Mouse (Mus musculus): Measurements from ENCODE around the gene Zfp202.

The Zfp202 gene

DNA sequence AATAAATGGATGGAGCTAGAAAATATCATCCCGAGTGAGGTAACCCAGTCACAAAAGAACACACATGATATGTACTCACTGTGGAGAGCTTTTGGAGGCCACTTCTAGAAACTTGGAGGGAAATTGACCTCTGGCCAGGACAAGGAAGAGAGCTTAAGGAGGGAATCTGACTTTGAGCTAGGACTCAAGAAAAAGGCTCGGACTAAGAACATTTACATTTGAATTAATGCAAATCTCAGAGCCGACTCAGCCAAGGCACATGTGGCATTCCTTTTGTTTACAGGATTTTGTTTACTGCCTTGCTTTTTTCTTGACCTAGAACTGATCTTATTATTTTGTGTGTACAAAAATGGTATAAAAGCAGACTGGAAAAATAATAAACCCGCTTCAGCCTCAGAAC is 47.6 kb downstream of the Zfp202 start:
- in situ Hi-C loops (cut with MboI; ENCODE audit: low sequenced_read_pairs), result no loop called here

DNA sequence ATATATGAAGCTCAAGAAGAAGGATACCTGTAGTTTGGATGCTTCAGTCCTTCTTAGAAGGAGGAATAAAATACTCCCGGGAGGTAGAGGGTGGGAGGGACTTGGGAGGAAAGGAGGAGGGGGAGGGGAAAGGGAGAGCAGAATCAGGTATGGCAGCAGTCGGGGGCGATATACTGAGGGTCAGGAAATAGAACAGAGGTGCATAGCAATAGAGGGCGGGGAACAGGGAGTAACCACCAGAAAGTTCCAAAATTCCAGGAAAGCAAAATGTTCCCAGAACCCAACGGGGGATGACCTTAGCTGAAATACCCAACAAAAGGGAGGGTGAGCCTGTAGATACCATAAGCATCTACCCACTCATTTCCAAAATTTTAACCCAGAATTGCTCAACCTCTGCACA is 48.2 kb downstream of the Zfp202 start:
- in situ Hi-C loops (cut with MboI; ENCODE audit: low sequenced_read_pairs), result no loop called here

DNA sequence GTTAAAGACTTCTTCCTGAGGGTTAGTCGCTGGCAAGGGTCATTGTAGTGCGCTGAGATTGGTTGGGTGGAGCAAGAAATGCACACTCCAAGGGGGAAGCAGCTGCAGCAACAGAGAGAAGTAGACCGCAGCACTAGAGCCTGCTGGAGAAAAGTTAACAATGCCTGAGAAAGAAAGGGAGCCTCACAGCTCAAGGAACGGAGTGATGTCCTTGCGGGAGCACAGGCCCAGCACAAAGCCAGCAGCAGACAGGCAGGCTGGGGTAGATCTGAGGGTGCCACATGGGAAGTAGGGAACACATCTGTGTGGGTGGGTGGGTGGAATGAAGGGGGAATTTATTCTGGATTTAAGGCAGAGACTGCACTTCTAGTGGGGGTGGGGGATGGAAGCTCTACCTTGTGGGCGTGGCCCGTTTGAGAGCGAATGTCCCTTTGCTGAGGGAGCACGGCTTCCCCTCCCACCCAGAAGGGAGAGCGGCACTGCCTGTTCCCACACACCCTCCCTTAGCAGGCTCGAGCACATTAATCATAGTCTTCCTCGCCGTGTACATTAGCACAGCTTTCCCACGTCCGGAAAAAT is 49.2 kb downstream of the Zfp202 start:
- in situ Hi-C loops (cut with MboI; ENCODE audit: low sequenced_read_pairs), result no loop called here

DNA sequence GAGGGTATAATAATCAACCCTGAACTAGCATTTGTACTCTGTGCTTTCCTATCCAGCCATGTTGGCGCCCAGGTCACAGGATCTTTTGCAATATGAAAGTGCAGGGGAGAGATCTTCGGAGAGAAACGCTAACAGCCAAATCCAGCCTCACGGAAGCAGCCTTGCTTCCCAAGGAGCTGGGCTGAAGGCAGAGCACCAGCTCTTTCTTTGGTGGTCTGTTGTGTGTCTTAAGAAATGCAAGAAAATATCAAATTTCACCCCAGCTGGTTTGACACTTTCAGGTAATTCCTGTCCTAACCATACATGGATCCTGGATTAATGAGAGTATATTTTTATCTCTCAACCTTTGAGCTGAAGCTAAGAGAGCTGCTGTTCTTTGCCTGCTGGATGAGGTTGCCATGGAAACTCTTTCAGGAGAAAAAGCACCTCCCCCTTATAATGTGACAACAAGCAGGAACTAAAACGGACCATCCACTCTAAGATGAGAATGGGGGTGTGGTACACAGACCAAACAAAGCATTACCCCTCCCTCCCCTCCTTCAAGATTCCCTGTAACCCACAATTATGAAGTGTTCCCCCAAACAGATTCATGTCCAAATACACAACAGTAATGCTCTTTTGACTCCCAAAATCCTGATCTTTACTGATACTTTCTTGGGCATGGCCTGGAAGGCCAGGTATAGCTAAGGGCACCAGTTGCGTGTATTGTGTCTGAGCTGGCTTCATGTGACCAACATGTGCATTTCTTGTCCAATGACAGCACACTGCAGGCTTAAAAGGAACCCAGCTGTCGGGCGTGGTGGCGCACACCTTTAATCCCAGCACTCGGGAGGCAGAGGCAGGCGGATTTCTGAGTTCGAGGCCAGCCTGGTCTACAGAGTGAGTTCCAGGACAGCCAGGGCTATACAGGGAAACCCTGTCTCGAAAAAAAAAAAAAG is 50.1 kb downstream of the Zfp202 start:
- in situ Hi-C loops (cut with MboI; ENCODE audit: low sequenced_read_pairs), result no loop called here

DNA sequence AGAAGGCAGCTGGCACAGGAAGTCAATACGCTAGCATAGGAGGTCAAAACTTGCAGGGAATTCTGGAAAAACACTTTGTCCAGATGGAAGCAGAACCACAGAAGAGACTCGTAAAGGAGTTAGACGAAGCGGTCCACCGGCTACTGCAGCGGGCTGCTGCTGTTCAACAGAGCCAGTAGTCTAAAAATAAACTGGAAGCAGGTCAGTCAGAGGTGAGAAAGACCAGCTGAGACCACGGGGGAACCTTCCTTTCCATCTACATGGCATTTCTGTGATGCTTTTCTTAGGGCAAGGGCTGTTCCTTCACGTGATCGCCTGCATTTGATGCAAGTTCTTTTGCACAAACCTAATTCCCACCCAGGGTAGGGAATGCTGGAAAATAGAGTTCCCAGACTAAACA is 53.4 kb downstream of the Zfp202 start:
- in situ Hi-C loops (cut with MboI; ENCODE audit: low sequenced_read_pairs), result no loop called here

DNA sequence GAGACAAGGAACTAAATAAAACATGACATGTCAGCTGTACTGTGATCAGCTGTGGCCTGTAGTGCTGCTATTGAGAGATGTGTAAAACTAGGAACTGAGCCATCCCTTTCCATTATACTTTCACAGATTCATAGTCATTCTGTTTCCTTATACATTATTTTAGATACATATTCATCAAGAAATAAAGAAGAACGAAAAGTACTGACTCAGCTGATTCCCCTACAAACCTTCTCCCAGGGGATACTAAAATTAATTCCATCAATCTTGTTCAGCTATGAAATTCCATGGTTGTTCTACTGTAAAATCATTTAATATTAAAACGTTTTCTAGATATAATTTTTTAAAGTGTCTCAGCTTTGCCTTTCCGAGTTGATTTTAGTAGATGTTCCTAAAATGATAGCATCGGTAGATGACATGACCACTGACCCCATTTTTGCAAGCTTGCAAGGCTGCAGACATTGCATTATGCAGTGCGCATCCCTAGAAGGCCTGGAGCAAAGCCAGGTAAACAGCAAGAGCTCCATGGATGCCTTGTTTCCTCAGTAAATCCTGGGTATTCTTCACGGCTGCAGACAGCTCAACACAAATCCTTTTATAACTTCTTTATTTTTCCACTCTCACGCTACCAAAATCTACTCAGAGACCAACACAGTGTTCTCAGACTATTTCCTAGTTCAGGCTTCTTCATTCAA is 54.0 kb downstream of the Zfp202 start:
- in situ Hi-C loops (cut with MboI; ENCODE audit: low sequenced_read_pairs), result no loop called here

DNA sequence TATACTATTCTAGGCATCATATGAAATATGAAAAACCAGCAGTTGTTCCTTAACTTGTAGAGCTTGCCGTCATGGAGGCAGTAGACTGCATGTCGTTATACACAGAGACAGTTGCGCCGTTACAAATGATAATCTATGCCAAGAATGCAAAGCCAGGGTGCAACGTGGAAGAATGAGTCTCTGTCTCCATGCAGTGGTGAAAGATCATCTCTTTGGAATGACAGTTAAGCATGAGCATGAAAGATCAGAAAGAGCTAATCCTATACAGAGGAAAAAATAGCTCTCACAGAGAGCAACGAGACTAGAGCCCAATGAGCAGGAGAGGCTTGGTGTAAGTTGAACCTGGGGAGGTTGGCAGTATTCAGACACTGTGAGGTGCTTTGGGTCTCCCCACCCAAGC is 54.6 kb downstream of the Zfp202 start:
- in situ Hi-C loops (cut with MboI; ENCODE audit: low sequenced_read_pairs), result no loop called here

DNA sequence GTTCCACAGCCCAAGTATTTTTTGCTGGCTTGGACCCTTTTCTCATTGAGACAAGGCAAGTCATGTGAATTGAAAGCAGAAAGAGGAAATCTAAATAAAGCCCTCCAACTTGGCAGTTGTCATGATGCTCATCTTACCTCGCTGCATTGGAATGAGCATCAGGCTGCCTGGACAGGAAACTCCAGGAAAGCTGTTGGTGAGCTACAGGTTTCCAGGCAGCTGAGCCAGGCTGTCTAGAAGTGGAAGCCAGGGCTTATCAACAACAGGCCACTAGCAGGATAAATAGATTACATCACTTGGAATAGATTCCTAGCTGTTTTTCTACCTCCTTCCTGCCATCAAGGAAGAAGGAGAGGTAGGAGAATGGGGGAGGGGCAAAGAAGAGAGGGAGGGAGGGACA is 57.0 kb downstream of the Zfp202 start:
- in situ Hi-C loops (cut with MboI; ENCODE audit: low sequenced_read_pairs), result no loop called here

DNA sequence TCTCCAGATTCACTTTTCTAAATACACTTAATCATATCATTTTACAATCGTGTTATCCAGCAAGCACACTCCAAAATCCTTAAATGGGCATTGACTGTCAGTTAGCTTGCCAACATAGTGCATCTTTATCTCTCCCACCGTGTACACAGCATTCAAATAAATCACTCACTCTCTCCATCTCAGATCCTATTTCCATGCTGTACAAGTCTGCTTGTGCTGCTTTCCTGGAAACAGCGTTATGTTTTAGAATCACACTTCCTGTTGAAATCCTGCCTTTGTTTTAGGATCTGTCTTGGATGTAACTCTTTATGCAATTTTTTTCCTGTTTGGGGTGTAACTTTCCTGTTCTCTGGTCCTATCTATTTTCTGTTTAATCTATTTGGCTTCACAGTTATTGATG is 60.3 kb downstream of the Zfp202 start:
- in situ Hi-C loops (cut with MboI; ENCODE audit: low sequenced_read_pairs), result no loop called here

All from CH12F3 (cell line).